Mouse (Mus musculus): ENCODE measurements around the gene Acp1. TPM values are rescaled to one million over a fixed set of nuclear protein-coding genes. Genes with fewer than 3 reads are reported as not detected.
A peak's percentile ranks its signal among the peaks of the same experiment; 100 is the strongest.

Acp1 gene
- total RNA-seq, 2 experiments from 2014 or later, result 50.2 to 54.3 TPM

GRCm38 (mm10) chr12:30908658-30909057, 2.7 kb downstream of the Acp1 start:
- no peak for TF ChIP-seq CTCF (IDR thresholded peaks at IDR 0.05)
- intact Hi-C loops (cut with DNase I), result no loop called here
- no peak for DNase-seq (ENCODE audit: extremely low spot score in 1 of 2, low spot score in 2 of 2)
- no peak overlapping the region for H3K27ac ChIP-seq
- no peak overlapping the region for H3K4me3 ChIP-seq

GRCm38 (mm10) chr12:30897039-30897438, 14.3 kb downstream of the Acp1 start:
- TF ChIP-seq CTCF (IDR thresholded peaks at IDR 0.05), result no peak
- H3K4me3 ChIP-seq, result no peak overlapping the region
- no peak overlapping the region for H3K27ac ChIP-seq
- no peak for DNase-seq (ENCODE audit: extremely low spot score in 1 of 2, low spot score in 2 of 2)
- intact Hi-C loops (cut with DNase I), result no loop called here

- DNase-seq (ENCODE audit: extremely low spot score in 1 of 2, low spot score in 2 of 2), result no peak
- Histone ChIP-seq H3K27ac (no peak overlapping the region), H3K4me3 (no peak overlapping the region)
- intact Hi-C loops (cut with DNase I), result no loop called here
- no peak for TF ChIP-seq CTCF (IDR thresholded peaks at IDR 0.05)
These were observed 20.0 kb downstream of the Acp1 start for GRCm38 (mm10) chr12:30891438-30891837.

- intact Hi-C loops (cut with DNase I), result loop anchor here (1.0 kb wide), 1 partner anchor 293 kb away; no protein-coding TSS in a partner anchor
- no peak overlapping the region for H3K27ac ChIP-seq
- no peak overlapping the region for H3K4me3 ChIP-seq
- peak; percentile 60 to 68 for DNase-seq (ENCODE audit: extremely low spot score in 1 of 2, low spot score in 2 of 2)
- TF ChIP-seq CTCF (IDR thresholded peaks at IDR 0.05), result peak; percentile 79
These were observed 21.3 kb downstream of the Acp1 start for GRCm38 (mm10) chr12:30890067-30890466.

GRCm38 (mm10) chr12:30888003-30888402, 23.4 kb downstream of the Acp1 start:
- no peak for DNase-seq (ENCODE audit: extremely low spot score in 1 of 2, low spot score in 2 of 2)
- Histone ChIP-seq H3K27ac (no peak overlapping the region), H3K4me3 (no peak overlapping the region)
- intact Hi-C loops (cut with DNase I), result loop anchor here (5.0 to 10.0 kb wide), 2 partner anchors 196 to 833 kb away; no protein-coding TSS in a partner anchor
- TF ChIP-seq CTCF (IDR thresholded peaks at IDR 0.05), result no peak

- Histone ChIP-seq H3K4me3 (no peak overlapping the region), H3K27ac (no peak overlapping the region)
- intact Hi-C loops (cut with DNase I), result loop anchor here (5.0 to 10.0 kb wide), 2 partner anchors 194 to 831 kb away; no protein-coding TSS in a partner anchor
- no peak for DNase-seq (ENCODE audit: extremely low spot score in 1 of 2, low spot score in 2 of 2)
- TF ChIP-seq CTCF (IDR thresholded peaks at IDR 0.05), result no peak
These were observed 25.5 kb downstream of the Acp1 start for GRCm38 (mm10) chr12:30885891-30886290.

- no peak for TF ChIP-seq CTCF (IDR thresholded peaks at IDR 0.05)
- no peak overlapping the region for H3K27ac ChIP-seq
- H3K4me3 ChIP-seq, result peak overlapping the region; percentile 52
- intact Hi-C loops (cut with DNase I), result loop anchor here (5.0 to 10.0 kb wide), 3 partner anchors 177 to 830 kb away; no protein-coding TSS in a partner anchor
- no peak for DNase-seq (ENCODE audit: extremely low spot score in 1 of 2, low spot score in 2 of 2)
These were observed 26.7 kb downstream of the Acp1 start for GRCm38 (mm10) chr12:30884622-30885230.

GRCm38 (mm10) chr12:30883986-30884621, 27.3 kb downstream of the Acp1 start, which contains the start of gene Alkal2:
Alkal2 (plus strand) TSS chr12:30884322.
- intact Hi-C loops (cut with DNase I), result loop anchor here (5.0 to 10.0 kb wide), 2 partner anchors 177 to 829 kb away; no protein-coding TSS in a partner anchor
- Histone ChIP-seq H3K4me3 (peak within 1 kb of the TSS; percentile 52), H3K27ac (no peak within 1 kb of the TSS)
- no peak for TF ChIP-seq CTCF (IDR thresholded peaks at IDR 0.05)
- DNase-seq (ENCODE audit: extremely low spot score in 1 of 2, low spot score in 2 of 2), result peak in 1 of 2 experiments; percentile 15

- no peak for DNase-seq (ENCODE audit: extremely low spot score in 1 of 2, low spot score in 2 of 2)
- H3K27ac ChIP-seq, result no peak overlapping the region
- intact Hi-C loops (cut with DNase I), result loop anchor here (5.0 to 10.0 kb wide), 2 partner anchors 176 to 829 kb away; no protein-coding TSS in a partner anchor
- H3K4me3 ChIP-seq, result peak overlapping the region; percentile 52
- no peak for TF ChIP-seq CTCF (IDR thresholded peaks at IDR 0.05)
These were observed 27.8 kb downstream of the Acp1 start for GRCm38 (mm10) chr12:30883592-30883985.

GRCm38 (mm10) chr12:30879447-30879846, 31.9 kb downstream of the Acp1 start:
- intact Hi-C loops (cut with DNase I), result no loop called here
- DNase-seq (ENCODE audit: extremely low spot score in 1 of 2, low spot score in 2 of 2), result no peak
- TF ChIP-seq CTCF (IDR thresholded peaks at IDR 0.05), result peak; percentile 14; the same call in 1 of the 2 replicates
- Histone ChIP-seq H3K27ac (no peak overlapping the region), H3K4me3 (no peak overlapping the region)

GRCm38 (mm10) chr12:30865781-30866180, 45.6 kb downstream of the Acp1 start:
- DNase-seq (ENCODE audit: extremely low spot score in 1 of 2, low spot score in 2 of 2), result no peak
- Histone ChIP-seq H3K4me3 (no peak overlapping the region), H3K27ac (no peak overlapping the region)
- no peak for TF ChIP-seq CTCF (IDR thresholded peaks at IDR 0.05)
- intact Hi-C loops (cut with DNase I), result no loop called here

GRCm38 (mm10) chr12:30864347-30864746, 47.0 kb downstream of the Acp1 start:
- intact Hi-C loops (cut with DNase I), result no loop called here
- no peak for DNase-seq (ENCODE audit: extremely low spot score in 1 of 2, low spot score in 2 of 2)
- H3K4me3 ChIP-seq, result no peak overlapping the region
- H3K27ac ChIP-seq, result no peak overlapping the region
- no peak for TF ChIP-seq CTCF (IDR thresholded peaks at IDR 0.05)
